18 mouse cellular contexts compared by ENCODE assay signal in genomic region chr14:30519323-30519722, GRCm38 (mm10).
"Had no signal": no experiment of that assay in that cellular context is flagged by ENCODE, and none has a peak within 500 bp of the region (broad histone marks: within the 10 kb centered on the region; RNA-seq: fewer than 3 reads in every experiment).

No protein-coding gene starts in this region.

- H3K9ac ChIP-seq: liver, embryonic 13.5 days; liver, embryonic 15.5 days; liver, postnatal 0 days; lung, embryonic 14.5 days; midbrain, embryonic 12.5 days; neural tube, embryonic 12.5 days; stomach, embryonic 15.5 days had no signal

- H3K4me2 ChIP-seq: liver, embryonic 11.5 days; liver, embryonic 13.5 days; liver, embryonic 15.5 days; lung, embryonic 14.5 days; midbrain, embryonic 12.5 days; neural tube, embryonic 12.5 days; stomach, embryonic 15.5 days had no signal

- H3K4me3 ChIP-seq: liver, embryonic 13.5 days; liver, embryonic 15.5 days; megakaryocyte, embryonic 14.5 days; midbrain, embryonic 12.5 days; neural tube, embryonic 12.5 days; stomach, embryonic 15.5 days had no signal

- H3K4me1 ChIP-seq: midbrain, embryonic 12.5 days; neural tube, embryonic 12.5 days; stomach, embryonic 15.5 days had no signal

- ATAC-seq: liver, postnatal 0 days; midbrain, embryonic 16.5 days had no signal

- H3K27me3 ChIP-seq: liver, embryonic 13.5 days; liver, embryonic 15.5 days; megakaryocyte, embryonic 14.5 days; midbrain, embryonic 12.5 days; neural tube, embryonic 12.5 days; stomach, embryonic 15.5 days had no signal

- H3K9me3 ChIP-seq: liver, embryonic 13.5 days; liver, embryonic 15.5 days; megakaryocyte, embryonic 14.5 days; midbrain, embryonic 12.5 days; neural tube, embryonic 12.5 days; stomach, embryonic 15.5 days had no signal

- H3K27ac ChIP-seq: liver, embryonic 13.5 days; liver, embryonic 15.5 days; macrophage; midbrain, embryonic 12.5 days; neural tube, embryonic 12.5 days; stomach, embryonic 15.5 days; stomach, postnatal 0 days had no signal

- DNase-seq: liver; liver, embryonic 13.5 days; liver, postnatal 0 days; lung, embryonic 14.5 days; midbrain, embryonic 14.5 days; right cerebral cortex, postnatal 14 days; thymus, adult 2 months; thymus, postnatal 25 days; thymus, postnatal 4 days had no signal
